Mouse (Mus musculus) bone marrow macrophage, adult 2 months (primary cell): ENCODE results near the gene Kif1c. TPM values are rescaled to one million over a fixed set of nuclear protein-coding genes. Genes with fewer than 3 reads are reported as not detected.
"Not testable (repeated sequence)": the region's sequence is repeated elsewhere in the genome, so short reads cannot be mapped to it uniquely, and the experiment has no call there.

ENCODE experiments used
- H3K27ac ChIP-seq: 2 replicates; pipeline ENCODE4 v1.5.1; 2012; ENCODE audit warnings: low read depth, low read length; ENCODE audit not compliant: insufficient read depth
- H3K4me1 ChIP-seq: 2 replicates; pipeline ENCODE4 v1.6.1; 2012; ENCODE audit warnings: low read length; ENCODE audit not compliant: control insufficient read depth, insufficient read depth
- H3K4me3 ChIP-seq: 2 replicates; pipeline ENCODE4 v1.5.1; 2012; ENCODE audit warnings: mild to moderate bottlenecking, low read length, moderate library complexity; ENCODE audit not compliant: insufficient read depth
- CTCF ChIP-seq: IDR thresholded peaks from 2 replicates; pipeline ENCODE4 v1.5.1; 2012; ENCODE audit warnings: low read depth, mild to moderate bottlenecking, low read length, moderate library complexity
- POLR2A ChIP-seq: IDR thresholded peaks from 2 replicates; pipeline ENCODE4 v1.6.1; 2012; ENCODE audit warnings: mild to moderate bottlenecking, low read depth, low read length, borderline replicate concordance
- polyA plus RNA-seq: library from polyadenylated mRNA; stranded (reverse); fragments of >200 nt; gene quantifications from 2 replicates; pipeline ENCODE4 v1.2.4, GENCODE M21; 2012; ENCODE audit not compliant: missing spikeins, insufficient read depth, insufficient read length

Gene Kif1c
- polyA plus RNA-seq, 1 experiment: 57.9 TPM

DNA sequence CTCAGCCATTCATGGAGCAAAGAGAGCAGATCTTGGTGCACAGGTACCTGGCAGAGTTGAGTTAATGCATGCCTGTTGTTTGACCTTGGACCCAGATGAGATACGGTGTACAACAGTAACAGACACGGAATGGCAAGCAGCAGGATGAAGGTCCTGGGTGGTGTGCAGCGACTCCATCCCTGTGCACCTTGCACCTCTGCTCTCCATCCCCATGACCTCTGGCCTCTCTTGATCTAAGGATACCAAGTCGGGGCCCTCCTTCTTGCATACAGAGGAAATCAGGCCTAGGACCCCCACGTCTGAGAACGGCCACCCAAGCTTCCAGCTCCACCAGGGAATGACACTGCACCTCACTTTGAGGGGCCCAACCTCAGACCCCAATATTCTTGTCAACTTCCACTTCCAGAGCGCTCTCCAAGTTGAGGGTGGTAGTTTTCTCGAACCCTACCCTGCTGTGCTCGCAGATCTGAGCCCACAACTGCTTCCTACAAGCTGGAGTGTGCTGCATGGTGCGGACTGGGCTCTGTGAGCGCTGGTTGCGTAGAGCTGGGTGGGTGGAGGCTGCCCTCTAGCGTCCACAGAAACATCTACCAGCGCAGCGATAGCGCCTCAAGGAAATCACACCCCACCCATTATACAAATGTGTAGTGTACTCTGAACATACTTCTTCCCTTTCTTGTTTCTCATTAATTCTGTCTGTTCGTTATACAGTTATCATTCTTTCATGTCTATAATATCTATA is 76.7 kb downstream of the Kif1c start:
- Histone ChIP-seq H3K4me3 (no peak overlapping the region), H3K27ac (no peak overlapping the region), H3K4me1 (peaks cover 6% of the 10 kb centered on the region)
- TF ChIP-seq CTCF: peak; percentile 76
- TF ChIP-seq POLR2A: no peak

GRCm38 (mm10) chr11:70777634-70778033 is 77.3 kb downstream of the Kif1c start:
- Histone ChIP-seq H3K4me3 (no peak overlapping the region), H3K4me1 (peaks cover 6% of the 10 kb centered on the region), H3K27ac (no peak overlapping the region)
- TF ChIP-seq CTCF (no peak), POLR2A (no peak)

- not testable (repeated sequence) for H3K4me1 ChIP-seq, H3K4me3 ChIP-seq, H3K27ac ChIP-seq
Measured at GRCm38 (mm10) chr11:70778058-70778457, 77.7 kb downstream of the Kif1c start.

Other genes starting within 250 kb of the Kif1c start
- gene Med11, start 248.6 kb upstream of the Kif1c start, polyA plus RNA-seq: 40.5 and 41.6 TPM in 2 replicates
- 21.7 and 23.7 TPM in 2 replicates for gene Zmynd15, start 241.1 kb upstream of the Kif1c start, polyA plus RNA-seq
- 434 and 456 TPM in 2 replicates for gene Cxcl16, start 240.6 kb upstream of the Kif1c start, polyA plus RNA-seq
- gene Tm4sf5, start 195.3 kb upstream of the Kif1c start, polyA plus RNA-seq: 4.3 TPM in 2 replicates
- gene Vmo1, start 185.9 kb upstream of the Kif1c start, polyA plus RNA-seq: not detected in 2 replicates
- not detected in 2 replicates for gene Gltpd2, start 181.4 kb upstream of the Kif1c start, polyA plus RNA-seq
- 141 and 151 TPM in 2 replicates for gene Psmb6, start 175.2 kb upstream of the Kif1c start, polyA plus RNA-seq
- not detected in 2 replicates for gene Gm40193, start 167.6 kb upstream of the Kif1c start, polyA plus RNA-seq
- gene Pld2, start 160.5 kb upstream of the Kif1c start, polyA plus RNA-seq: 58.4 and 60.9 TPM in 2 replicates
- 139 and 151 TPM in 2 replicates for gene Mink1, start 137.7 kb upstream of the Kif1c start, polyA plus RNA-seq
- gene 4930544D05Rik, start 84.7 kb upstream of the Kif1c start, polyA plus RNA-seq: not detected in 2 replicates
- gene Chrne, start 81.3 kb upstream of the Kif1c start, polyA plus RNA-seq: not detected in 2 replicates
- gene Gp1ba, start 61.4 kb upstream of the Kif1c start, polyA plus RNA-seq: not detected in 2 replicates
- 70.1 and 76.6 TPM in 2 replicates for gene Rnf167, start 53.3 kb upstream of the Kif1c start, polyA plus RNA-seq
- gene Slc25a11, start 53.1 kb upstream of the Kif1c start, polyA plus RNA-seq: 99.9 and 110 TPM in 2 replicates
- 1,781 and 1,801 TPM in 2 replicates for gene Pfn1, start 45.9 kb upstream of the Kif1c start, polyA plus RNA-seq
- gene Eno3, start 43.3 kb upstream of the Kif1c start, polyA plus RNA-seq: 4.7 and 7.4 TPM in 2 replicates
- 86.8 and 101 TPM in 2 replicates for gene Spag7, start 31.1 kb upstream of the Kif1c start, polyA plus RNA-seq
- gene Camta2, start 12.4 kb upstream of the Kif1c start, polyA plus RNA-seq: 71.4 and 84.6 TPM in 2 replicates
- gene Inca1, start 393 bp upstream of the Kif1c start, polyA plus RNA-seq: 1.7 TPM in 1 of 2 replicates, not detected in the other
- gene Zfp3, start 63.7 kb downstream of the Kif1c start, polyA plus RNA-seq: 2.7 and 3.3 TPM in 2 replicates
- gene Scimp, start 112.0 kb downstream of the Kif1c start, polyA plus RNA-seq: 1.1 TPM in 1 of 2 replicates, not detected in the other
- 49.2 and 51.8 TPM in 2 replicates for gene Rabep1, start 144.2 kb downstream of the Kif1c start, polyA plus RNA-seq